Mouse (Mus musculus) stomach, postnatal 0 days (tissue): ENCODE data around the gene Gucy2d. TPM values are rescaled to one million over a fixed set of nuclear protein-coding genes. Genes with fewer than 3 reads are reported as not detected.

Source experiments
- ATAC-seq: fragments of 200-750 bp; cut with Nextera tagmentation; 2 replicates; pipeline ENCODE4 v1.8.0; 2017; ENCODE audit not compliant: low FRiP score, low TSS enrichment
- DNase-seq: peaks from one replicate; pipeline ENCODE4 v3.0.0-alpha.2; 2016; ENCODE audit warnings: low spot score
- H3K27ac ChIP-seq: fragments of 300-500 bp; sonication (generic); replicated peaks from 2 replicates; pipeline ENCODE4 v1.5.1; 2014; ENCODE audit warnings: mild to moderate bottlenecking, control low read depth
- H3K27me3 ChIP-seq: fragments of 300-500 bp; sonication (generic); 2 replicates; pipeline ENCODE4 v1.6.1; 2014; ENCODE audit warnings: low read length; ENCODE audit not compliant: control insufficient read depth, insufficient read depth
- H3K36me3 ChIP-seq: fragments of 300-500 bp; sonication (generic); 2 replicates; pipeline ENCODE4 v1.6.1; 2014; ENCODE audit warnings: low read length, mixed read lengths; ENCODE audit not compliant: control insufficient read depth, insufficient read depth
- H3K4me1 ChIP-seq: fragments of 300-500 bp; sonication (generic); replicated peaks from 2 replicates; pipeline ENCODE4 v1.6.1; 2014; ENCODE audit warnings: antibody characterized with exemption; ENCODE audit not compliant: control insufficient read depth, insufficient read depth
- H3K4me2 ChIP-seq: fragments of 300-500 bp; sonication (generic); replicated peaks from 2 replicates; pipeline ENCODE4 v1.6.1; 2014; ENCODE audit warnings: low read depth, mild to moderate bottlenecking, control low read depth, moderate library complexity
- H3K4me3 ChIP-seq: fragments of 300-500 bp; sonication (generic); 2 replicates; pipeline ENCODE4 v1.5.1; 2014; ENCODE audit warnings: low read depth, low read length, control low read depth
- H3K9ac ChIP-seq: fragments of 300-500 bp; sonication (generic); 2 replicates; pipeline ENCODE4 v1.6.1; 2014; ENCODE audit warnings: mild to moderate bottlenecking, low read length, control low read depth, mixed read lengths
- H3K9me3 ChIP-seq: fragments of 300-500 bp; sonication (generic); 2 replicates; pipeline ENCODE4 v1.6.1; 2016; ENCODE audit warnings: low read length; ENCODE audit not compliant: control insufficient read depth
- CTCF ChIP-seq: IDR thresholded peaks from 2 replicates; pipeline ENCODE4 v1.5.1; 2016; ENCODE audit warnings: antibody characterized with exemption, low read depth, mild to moderate bottlenecking, moderate library complexity
- EP300 ChIP-seq: optimal IDR thresholded peaks from 2 replicates; pipeline ENCODE3; 2016; ENCODE audit warnings: antibody characterized with exemption
- WGBS: fragments of 180-500 bp; shearing (Covaris S2); extraction: QIAGEN DNeasy Blood & Tissue Kit; methylation state at CpG from one replicate; pipeline ENCODE4 v1.1.7; 2014; 5-methylcytosine and 5-hydroxymethylcytosine counted together
- polyA plus RNA-seq: library from polyadenylated mRNA; unstranded; fragments of >200 nt; fragmentation: Nextera tagmentation; extraction: Ambion mirVana; gene quantifications from 2 replicates; pipeline ENCODE4 v1.2.1, GENCODE M21; 2015

Gucy2d gene
- polyA plus RNA-seq, 1 experiment from 2014 or later = 0.02 TPM

DNA sequence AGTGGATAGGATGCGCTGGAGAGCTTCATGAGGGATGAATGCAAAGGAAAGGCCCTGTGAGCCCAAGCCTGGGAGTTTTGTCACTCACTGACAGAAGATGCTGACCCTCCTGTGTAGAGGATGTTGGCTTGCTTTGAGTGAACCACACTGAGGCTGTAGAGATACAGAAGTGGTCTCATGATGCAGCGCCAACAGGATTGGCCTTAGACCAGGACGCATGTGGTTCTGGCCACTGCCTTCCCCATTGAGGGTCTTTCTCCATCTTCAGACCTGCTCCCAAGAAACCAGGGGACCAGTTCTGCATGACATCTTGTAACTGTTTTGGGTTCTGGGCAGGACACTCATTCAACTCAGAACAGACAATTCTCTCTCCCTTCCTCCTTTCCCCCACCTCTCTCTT is 10.6 kb upstream of the Gucy2d start:
- Histone ChIP-seq H3K27me3 (no peaks in the 10 kb centered on the region), H3K4me1 (no peaks in the 10 kb centered on the region), H3K9me3 (no peaks in the 10 kb centered on the region), H3K27ac (no peak overlapping the region), H3K4me3 (no peak overlapping the region), H3K9ac (no peak overlapping the region), H3K4me2 (no peak overlapping the region), H3K36me3 (no peaks in the 10 kb centered on the region)
- no peak for TF ChIP-seq CTCF
- no peak for TF ChIP-seq EP300
- no peak for DNase-seq
- no peak for ATAC-seq
- 96% methylated on average over 3 of the region's 3 CpGs for WGBS

DNA sequence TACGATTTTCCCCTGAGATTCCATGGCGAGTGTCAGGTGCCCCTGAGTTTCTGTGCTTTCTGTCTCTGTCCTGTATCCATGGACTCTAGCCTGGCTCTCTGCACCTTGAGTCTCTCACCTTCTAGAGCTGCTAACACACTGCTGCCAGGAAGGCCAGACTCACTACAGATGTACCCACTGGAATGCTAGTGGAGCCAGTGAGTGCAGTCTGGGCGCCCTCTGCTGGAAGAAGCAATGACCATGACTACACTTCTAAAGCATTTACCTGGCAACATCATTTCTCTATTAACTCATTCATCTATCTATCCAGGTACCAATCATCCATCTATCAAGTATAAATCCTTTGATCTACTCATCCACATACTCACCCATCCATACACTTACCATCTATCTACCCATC is 9.4 kb upstream of the Gucy2d start:
- Histone ChIP-seq H3K4me1 (no peaks in the 10 kb centered on the region), H3K27ac (no peak overlapping the region), H3K36me3 (no peaks in the 10 kb centered on the region), H3K27me3 (no peaks in the 10 kb centered on the region), H3K4me3 (no peak overlapping the region), H3K9ac (no peak overlapping the region), H3K9me3 (no peaks in the 10 kb centered on the region), H3K4me2 (no peak overlapping the region)
- peak; percentile 84 for DNase-seq
- WGBS = 36% methylated on average over 3 of the region's 3 CpGs
- ATAC-seq = peak; percentile 69
- TF ChIP-seq CTCF = peak; percentile 97
- no peak for TF ChIP-seq EP300

DNA sequence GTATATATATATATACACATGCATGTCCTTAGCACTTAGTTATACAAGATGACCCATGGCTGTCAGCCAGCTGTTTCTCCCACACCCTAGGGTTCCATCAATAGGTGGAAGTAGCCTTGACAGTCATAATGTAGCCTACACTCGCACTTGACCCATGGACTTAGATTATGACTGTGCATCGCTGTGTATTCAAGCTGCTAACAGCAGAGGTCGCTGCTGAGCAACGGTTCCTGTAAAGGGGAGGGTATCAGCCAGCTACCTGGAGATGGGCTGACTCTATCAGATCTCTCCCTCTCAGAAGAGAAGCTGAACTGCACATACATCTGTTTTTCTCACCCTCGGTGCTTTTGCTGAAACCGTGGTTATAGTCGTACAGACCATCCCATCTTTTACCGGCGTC is 2.6 kb upstream of the Gucy2d start:
- Histone ChIP-seq H3K36me3 (no peaks in the 10 kb centered on the region), H3K4me3 (no peak overlapping the region), H3K9ac (no peak overlapping the region), H3K4me1 (no peaks in the 10 kb centered on the region), H3K9me3 (no peaks in the 10 kb centered on the region), H3K4me2 (no peak overlapping the region), H3K27ac (no peak overlapping the region), H3K27me3 (no peaks in the 10 kb centered on the region)
- 28% methylated on average over 9 of the region's 9 CpGs for WGBS
- DNase-seq (peak; percentile 48), ATAC-seq (no peak)
- TF ChIP-seq CTCF (peak; percentile 79), EP300 (no peak)

DNA sequence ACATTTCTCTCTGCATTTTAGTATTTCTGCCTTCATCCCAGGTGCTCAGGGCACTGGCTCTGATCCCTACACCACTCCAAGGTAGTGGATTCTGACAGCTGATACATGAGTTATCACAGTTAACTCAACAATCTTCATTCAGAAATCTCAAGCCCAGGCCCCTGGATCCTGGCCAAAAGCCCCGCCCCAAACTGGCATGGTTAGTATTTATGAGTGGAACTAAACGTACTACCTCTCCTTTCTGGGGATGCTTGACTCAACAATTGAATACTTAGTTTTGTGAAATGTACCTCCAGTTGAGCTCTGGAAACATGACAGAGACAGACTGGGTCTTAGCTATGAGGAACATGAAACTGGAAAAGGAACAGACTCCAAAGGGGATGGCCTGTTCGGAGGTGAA is 6.7 kb downstream of the Gucy2d start:
- Histone ChIP-seq H3K27ac (no peak overlapping the region), H3K9ac (no peak overlapping the region), H3K4me2 (no peak overlapping the region), H3K27me3 (no peaks in the 10 kb centered on the region), H3K4me1 (no peaks in the 10 kb centered on the region), H3K4me3 (no peak overlapping the region), H3K9me3 (no peaks in the 10 kb centered on the region), H3K36me3 (no peaks in the 10 kb centered on the region)
- no peak for DNase-seq
- WGBS = 53% methylated on average over 3 of the region's 3 CpGs
- TF ChIP-seq CTCF (no peak), EP300 (no peak)
- ATAC-seq = no peak

DNA sequence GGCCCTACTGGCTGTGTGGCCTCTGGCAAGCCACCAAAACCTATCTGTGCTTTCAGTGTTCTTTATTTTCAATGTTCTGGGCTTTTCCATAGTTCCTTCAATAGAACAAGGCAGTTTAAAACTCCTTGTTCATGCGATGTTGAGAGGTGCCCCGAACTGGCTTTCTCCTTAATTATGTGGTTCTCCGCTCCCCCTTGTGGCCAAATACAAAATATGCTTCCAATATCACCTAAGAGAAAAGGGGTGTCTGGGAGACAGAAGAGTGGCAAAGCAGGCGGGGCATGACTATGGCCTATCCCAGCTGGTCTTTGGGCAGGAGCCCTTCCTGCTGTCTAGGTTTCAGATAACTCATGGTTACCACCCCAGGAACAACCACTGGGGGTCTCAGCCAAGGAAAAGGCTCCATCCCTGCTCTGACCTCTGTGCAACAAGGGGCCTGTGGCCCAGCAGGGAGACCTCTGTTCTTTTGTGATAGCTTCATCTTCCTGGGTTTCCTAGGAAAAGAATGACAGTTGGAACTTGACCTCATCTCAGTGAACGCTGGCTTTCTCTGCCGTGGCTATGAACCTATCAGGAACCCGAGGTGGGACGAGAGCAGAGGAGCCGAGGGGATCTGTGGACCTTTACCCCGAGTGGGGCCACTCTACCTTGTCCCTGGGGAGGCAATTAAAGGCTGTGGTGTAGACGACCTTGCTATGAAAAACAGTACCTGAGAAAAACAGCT is 7.5 kb downstream of the Gucy2d start:
- no peak overlapping the region for H3K27ac ChIP-seq
- no peak overlapping the region for H3K4me2 ChIP-seq
- 59% methylated on average over 11 of the region's 11 CpGs for WGBS
- ATAC-seq = no peak; the same call in 1 of the 2 replicates
- H3K27me3 ChIP-seq = no peaks in the 10 kb centered on the region
- H3K9me3 ChIP-seq = no peaks in the 10 kb centered on the region
- no peaks in the 10 kb centered on the region for H3K36me3 ChIP-seq
- DNase-seq = peak; percentile 27
- TF ChIP-seq CTCF (peak; percentile 75), EP300 (no peak)
- H3K4me3 ChIP-seq = no peak overlapping the region
- no peaks in the 10 kb centered on the region for H3K4me1 ChIP-seq
- no peak overlapping the region for H3K9ac ChIP-seq

DNA sequence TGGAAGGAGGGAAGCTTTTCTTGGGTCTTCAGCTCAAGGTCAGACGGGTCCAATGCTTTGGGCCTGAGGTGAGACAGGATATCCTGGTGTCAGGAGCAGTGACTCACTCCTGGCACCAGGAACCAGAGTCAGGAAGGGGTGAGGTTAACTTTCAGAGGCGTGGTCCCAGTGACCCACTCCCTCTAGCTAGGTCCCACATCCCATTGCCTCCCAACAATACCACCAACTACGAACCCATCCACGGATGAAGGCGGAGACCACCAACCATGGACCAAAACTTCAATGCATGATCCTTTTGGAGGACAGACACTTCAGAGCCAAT is 8.1 kb downstream of the Gucy2d start:
- Histone ChIP-seq H3K27ac (no peak overlapping the region), H3K27me3 (no peaks in the 10 kb centered on the region), H3K9ac (no peak overlapping the region), H3K4me3 (no peak overlapping the region), H3K4me1 (no peaks in the 10 kb centered on the region), H3K9me3 (no peaks in the 10 kb centered on the region), H3K36me3 (no peaks in the 10 kb centered on the region), H3K4me2 (no peak overlapping the region)
- TF ChIP-seq EP300 (no peak), CTCF (no peak)
- no peak for DNase-seq
- WGBS = 86% methylated on average over 5 of the region's 5 CpGs
- ATAC-seq = peak; percentile 52; the same call in 1 of the 2 replicates
